Mouse (Mus musculus) hindlimb bud, embryonic 11.5 days (tissue): ENCODE measurements around the gene Nfatc2ip.
"Not testable (repeated sequence)": the region's sequence is repeated elsewhere in the genome, so short reads cannot be mapped to it uniquely, and the experiment has no call there.

Experiments
- DNase-seq: peaks from one replicate; pipeline ENCODE4 v3.0.0-alpha.2; 2012; ENCODE audit warnings: low read depth, low spot score; ENCODE audit errors: extremely low spot score

Nfatc2ip gene

DNA sequence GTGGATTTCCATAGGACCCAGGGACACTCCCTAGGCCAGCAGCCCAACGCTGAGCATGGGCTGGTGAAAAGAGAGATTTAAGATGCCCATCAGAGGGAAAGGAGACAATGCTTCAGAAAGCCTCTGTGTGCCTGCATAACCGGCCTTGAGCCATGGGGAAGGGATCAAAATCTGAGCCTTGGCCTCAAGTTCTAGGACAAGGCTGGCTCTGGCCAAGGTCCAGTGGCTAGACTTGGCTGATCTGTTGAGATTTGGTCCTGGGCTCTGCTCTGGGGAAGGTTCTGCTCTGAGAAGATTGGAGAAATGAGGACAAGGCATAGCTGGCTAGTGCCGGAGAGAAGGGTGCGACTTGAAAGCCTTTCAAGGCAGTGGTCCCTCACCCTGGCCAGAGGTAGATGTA, 14.5 kb upstream of the Nfatc2ip start:
- DNase-seq: no peak

GRCm38 (mm10) chr7:126408686-126409085, 12.1 kb upstream of the Nfatc2ip start:
- no peak for DNase-seq

- not testable (repeated sequence) for DNase-seq
Observed at GRCm38 (mm10) chr7:126402518-126402917, 6.0 kb upstream of the Nfatc2ip start.

DNA sequence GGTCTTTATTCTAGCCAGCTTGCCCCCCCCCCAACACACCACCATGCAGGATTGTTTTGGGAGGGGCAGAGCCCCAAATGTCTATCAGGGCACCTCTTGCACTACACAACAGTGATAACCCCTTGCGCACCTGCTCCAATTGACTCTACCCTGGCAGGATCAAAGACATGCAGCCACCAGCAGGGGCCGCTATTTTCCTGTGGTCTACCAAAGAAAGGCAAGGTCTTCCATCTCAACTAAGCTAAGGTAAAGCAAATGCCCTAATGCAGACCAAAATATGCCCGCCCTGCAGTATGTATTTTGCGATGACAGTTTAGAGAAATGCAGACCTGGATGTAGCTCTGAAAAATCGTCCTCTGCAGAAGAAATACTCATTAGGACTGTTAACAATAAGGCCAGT, 3.0 kb upstream of the Nfatc2ip start:
- peak; percentile 33 for DNase-seq

DNA sequence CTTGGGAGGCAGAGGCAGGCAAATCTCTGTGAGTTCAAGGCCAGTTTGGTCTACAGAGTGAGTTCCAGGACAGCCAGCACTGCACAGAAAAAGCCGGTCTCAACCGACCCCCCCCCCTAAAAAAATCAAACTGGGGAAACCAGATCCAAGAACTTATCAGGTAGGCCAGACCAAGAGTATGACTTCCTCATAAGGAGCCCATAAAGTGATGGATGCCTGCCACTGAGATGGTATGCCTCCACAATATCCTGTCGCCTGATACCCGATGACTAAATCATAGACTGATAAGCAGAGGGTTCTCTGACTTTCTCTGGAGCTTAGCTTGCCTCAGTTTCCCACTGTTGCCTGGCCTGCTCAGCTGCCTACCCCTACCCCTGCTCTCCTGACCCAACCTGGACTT, 1.3 kb upstream of the Nfatc2ip start:
- DNase-seq: no peak

- DNase-seq: no peak
Observed at GRCm38 (mm10) chr7:126397221-126397620, 684 bp upstream of the Nfatc2ip start.

DNA sequence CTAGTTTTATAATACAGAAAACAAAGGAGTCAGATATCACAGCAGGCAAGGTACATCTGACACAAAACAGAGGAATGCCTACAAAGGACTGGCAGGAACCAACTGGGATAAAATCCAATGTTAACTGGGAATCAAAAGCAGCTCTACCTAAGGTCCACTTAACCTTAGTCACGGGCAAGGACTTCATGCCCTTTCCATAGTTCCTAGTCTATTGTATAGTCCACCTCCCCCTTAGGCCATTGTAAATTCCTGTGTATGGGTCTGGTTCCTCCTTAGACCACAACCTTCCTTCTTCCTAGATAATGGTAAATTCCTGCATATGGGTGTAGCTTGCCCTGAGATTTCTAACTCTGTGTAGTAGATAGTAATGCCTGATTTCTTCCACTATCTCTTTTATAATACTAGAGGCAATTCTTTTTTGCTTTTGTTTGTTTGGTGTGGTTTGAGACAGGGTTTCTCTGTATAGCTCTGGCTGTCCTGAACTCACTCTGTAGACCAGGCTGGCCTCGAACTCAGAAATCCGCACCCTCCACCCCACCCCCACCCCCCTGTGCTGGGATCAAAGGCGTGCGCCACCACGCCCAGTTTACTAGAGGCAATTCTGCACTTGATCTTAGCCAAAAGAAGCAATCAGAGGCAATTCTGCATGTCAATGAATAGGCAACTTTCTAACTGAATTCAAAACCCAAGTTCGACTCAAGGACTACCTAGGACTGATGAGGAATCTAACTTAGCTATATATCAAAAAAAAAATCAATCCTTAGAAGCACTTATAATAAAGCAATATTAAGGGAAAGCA, 4.3 kb downstream of the Nfatc2ip start:
- DNase-seq: not testable (repeated sequence)

- DNase-seq: no peak
Observed at GRCm38 (mm10) chr7:126388185-126388584, 8.4 kb downstream of the Nfatc2ip start.

GRCm38 (mm10) chr7:126383565-126383964, 13.0 kb downstream of the Nfatc2ip start:
- no peak for DNase-seq

- peak; percentile 94 for DNase-seq
Observed at GRCm38 (mm10) chr7:126377278-126378158, 19.0 kb downstream of the Nfatc2ip start, which contains the start of gene Spns1. TSS of gene Spns1 (minus strand) at chr7:126377450.

DNA sequence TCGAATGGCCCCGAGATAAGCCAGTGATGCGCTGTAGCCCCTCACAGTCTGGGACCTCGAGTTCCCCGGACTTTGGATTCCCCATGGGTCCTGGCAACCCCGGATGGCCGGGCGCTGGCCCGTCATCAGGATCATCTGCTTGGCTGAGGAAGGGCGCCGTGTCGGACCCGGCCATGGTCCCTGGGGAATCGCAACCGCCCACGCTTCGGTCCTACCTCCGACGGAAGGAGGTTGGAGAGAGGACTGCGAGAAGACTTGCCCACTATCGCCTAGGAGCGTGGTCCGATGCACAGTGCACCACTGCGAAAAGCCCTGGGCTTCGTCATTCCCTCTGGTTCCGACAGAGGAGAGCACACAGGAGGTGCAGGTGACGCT, 19.6 kb downstream of the Nfatc2ip start:
- no peak for DNase-seq

GRCm38 (mm10) chr7:126375012-126375411, 21.5 kb downstream of the Nfatc2ip start:
- no peak for DNase-seq

GRCm38 (mm10) chr7:126374526-126374925, 22.0 kb downstream of the Nfatc2ip start:
- DNase-seq: no peak

DNA sequence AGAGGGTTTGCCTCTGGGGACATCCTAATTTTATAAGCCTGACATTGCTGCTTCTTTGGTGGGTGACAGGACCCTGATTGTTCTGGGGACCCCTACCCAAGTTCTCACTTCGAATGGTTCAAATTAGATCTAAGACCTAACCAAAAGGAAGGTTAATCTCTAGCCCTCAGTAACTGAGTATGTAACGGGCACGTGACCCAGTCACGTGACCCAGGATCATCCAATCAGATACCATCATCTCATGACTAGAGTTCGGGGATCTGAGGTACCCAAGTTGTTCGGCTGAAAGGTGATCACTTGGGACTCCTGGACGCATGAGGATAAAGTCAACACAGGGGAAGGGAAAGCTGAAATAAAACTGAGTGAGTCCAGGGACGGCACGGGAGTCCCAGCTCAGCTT, 23.5 kb downstream of the Nfatc2ip start:
- no peak for DNase-seq

GRCm38 (mm10) chr7:126369393-126369792, 27.1 kb downstream of the Nfatc2ip start, which contains the start of gene Lat:
TSS of gene Lat (minus strand) at chr7:126369570.
- no peak for DNase-seq

DNA sequence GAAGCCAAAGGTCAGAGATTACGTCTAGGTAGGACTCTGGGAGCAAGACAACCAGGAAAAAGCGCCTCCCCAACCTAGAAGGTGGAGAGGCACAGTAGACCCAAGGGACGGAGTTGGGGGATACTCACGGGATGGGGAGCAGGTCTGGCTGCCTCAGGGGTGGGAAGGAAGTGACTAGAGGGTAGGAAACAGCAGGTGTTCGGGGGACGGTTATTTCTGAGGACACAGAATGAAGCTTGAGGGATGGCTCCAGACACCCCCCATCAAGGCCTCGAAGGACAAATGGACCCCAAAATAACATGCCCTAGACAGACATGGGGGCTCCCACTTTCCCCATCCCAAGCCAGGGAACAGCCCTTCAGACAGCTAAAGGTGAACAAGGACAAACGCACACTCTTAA, 28.2 kb downstream of the Nfatc2ip start:
- DNase-seq: no peak

DNA sequence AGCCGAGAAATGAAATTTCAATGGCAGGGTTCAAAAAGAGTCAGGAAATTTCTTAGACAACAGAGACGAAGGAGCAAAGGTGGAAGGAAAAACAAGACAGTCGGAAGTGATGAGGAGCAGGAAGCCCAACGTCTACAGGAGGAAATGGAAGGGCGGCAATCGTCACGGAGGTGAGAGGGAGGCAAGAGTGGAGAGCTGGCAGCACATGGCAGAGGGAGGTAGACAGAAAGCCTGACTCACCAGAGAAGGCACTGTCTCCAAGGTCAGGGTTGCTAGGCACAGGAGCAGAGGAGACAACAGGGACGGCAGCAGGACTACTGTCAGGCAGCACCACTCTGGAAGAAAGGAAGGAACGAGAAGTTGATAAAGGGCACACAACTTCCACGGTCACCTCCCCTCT, 28.9 kb downstream of the Nfatc2ip start:
- no peak for DNase-seq

DNA sequence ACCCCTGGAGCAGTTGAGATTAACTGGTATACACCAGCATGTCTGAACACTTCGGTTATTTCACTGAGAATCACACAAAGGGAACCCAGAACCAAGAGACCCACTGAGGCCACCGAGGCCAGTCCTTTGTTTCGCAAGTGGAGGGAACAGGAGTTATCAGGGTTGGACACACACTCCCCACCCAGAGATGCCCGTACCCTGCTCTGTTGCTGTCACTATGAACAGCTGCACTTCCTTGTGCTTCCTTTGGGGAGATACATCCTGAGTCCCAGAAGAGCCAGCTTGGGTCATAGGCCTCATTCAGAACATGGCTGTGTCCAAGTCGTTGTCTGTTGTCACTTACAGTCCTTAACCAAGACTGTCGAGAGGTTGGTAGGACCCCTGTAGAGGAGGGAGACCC, 33.5 kb downstream of the Nfatc2ip start:
- no peak for DNase-seq

- DNase-seq: no peak
Observed at GRCm38 (mm10) chr7:126359049-126359448, 37.5 kb downstream of the Nfatc2ip start.

- no peak for DNase-seq
Observed at GRCm38 (mm10) chr7:126358413-126358812, 38.1 kb downstream of the Nfatc2ip start.

DNA sequence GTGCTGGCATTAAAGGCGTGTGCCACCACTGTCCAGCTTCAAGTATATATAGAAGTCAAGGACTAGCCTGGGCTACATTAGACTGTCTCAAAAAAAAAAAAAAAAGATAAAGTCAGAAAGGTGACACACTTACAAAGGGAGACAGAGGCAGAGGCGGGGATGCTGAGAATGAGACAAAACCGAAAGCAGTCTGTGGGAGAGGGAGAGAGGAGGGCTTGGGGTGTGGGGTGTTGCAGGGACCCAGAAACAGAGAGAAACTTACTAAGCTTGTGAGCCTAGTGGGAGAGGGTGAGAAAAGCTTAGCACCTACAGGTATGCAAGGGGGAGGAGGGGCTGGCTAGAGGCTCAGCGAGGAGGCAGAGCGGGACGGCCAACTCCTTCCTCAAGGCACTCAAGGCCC, 38.7 kb downstream of the Nfatc2ip start:
- DNase-seq: no peak
